Mouse (Mus musculus): ENCODE measurements around the gene Gm17304. TPM values are rescaled to one million over a fixed set of nuclear protein-coding genes. Genes with fewer than 3 reads are reported as not detected.

Gene Gm17304
- polyA plus RNA-seq, 1 experiment from 2014 or later, result not detected

DNA sequence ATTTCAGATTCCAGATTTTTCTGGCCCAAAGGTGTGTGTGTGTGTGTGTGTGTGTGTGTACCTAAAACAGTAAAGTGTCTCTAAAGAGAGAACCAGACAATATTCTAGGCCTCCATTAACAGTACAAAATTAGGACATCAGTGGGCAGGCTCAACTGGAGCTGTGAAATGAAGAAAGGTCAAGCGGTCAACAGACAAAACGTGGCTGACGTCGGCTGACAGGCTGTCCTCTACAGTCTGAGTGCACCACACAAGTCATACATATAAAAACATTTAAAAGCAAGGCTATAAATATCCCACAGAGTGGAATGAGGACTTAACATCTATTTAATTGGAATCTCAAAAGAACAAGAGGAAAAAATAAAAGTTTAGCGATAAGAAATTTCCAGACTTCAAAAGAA, 1.8 kb upstream of the Gm17304 start:
- Histone ChIP-seq H3K4me2 (ENCODE audit: low read length) (no peak overlapping the region), H3K27me3 (ENCODE audit: control insufficient read depth, insufficient read depth, low read length) (no peaks in the 10 kb centered on the region), H3K4me1 (ENCODE audit: control insufficient read depth, insufficient read depth, low read length) (no peaks in the 10 kb centered on the region), H3K9me3 (ENCODE audit: control insufficient read depth, low read length) (no peaks in the 10 kb centered on the region), H3K4me3 (replicated peaks; ENCODE audit: low read depth, low read length) (no peak overlapping the region), H3K27ac (replicated peaks; ENCODE audit: low read depth, low read length) (no peak overlapping the region), H3K9ac (replicated peaks; ENCODE audit: low read length) (no peak overlapping the region), H3K36me3 (ENCODE audit: control insufficient read depth, insufficient read depth, low read length) (no peaks in the 10 kb centered on the region)
- ATAC-seq (ENCODE audit: low FRiP score, low TSS enrichment) (no peak), DNase-seq (no peak)
- WGBS, result 84% methylated on average over 5 of the region's 5 CpGs

GRCm38 (mm10) chr5:106612151-106612550, 3.3 kb downstream of the Gm17304 start:
- no peak for DNase-seq
- no peaks in the 10 kb centered on the region for H3K36me3 ChIP-seq (ENCODE audit: control insufficient read depth, insufficient read depth, low read length)
- 97% methylated on average over 2 of the region's 2 CpGs for WGBS
- H3K27ac ChIP-seq (replicated peaks; ENCODE audit: low read depth, low read length), result no peak overlapping the region
- no peak overlapping the region for H3K4me3 ChIP-seq (replicated peaks; ENCODE audit: low read depth, low read length)
- no peak overlapping the region for H3K4me2 ChIP-seq (ENCODE audit: low read length)
- H3K4me1 ChIP-seq (ENCODE audit: control insufficient read depth, insufficient read depth, low read length), result no peaks in the 10 kb centered on the region
- no peaks in the 10 kb centered on the region for H3K27me3 ChIP-seq (ENCODE audit: control insufficient read depth, insufficient read depth, low read length)
- no peak for ATAC-seq (ENCODE audit: low FRiP score, low TSS enrichment)
- no peaks in the 10 kb centered on the region for H3K9me3 ChIP-seq (ENCODE audit: control insufficient read depth, low read length)
- no peak overlapping the region for H3K9ac ChIP-seq (replicated peaks; ENCODE audit: low read length)

GRCm38 (mm10) chr5:106614570-106614969, 5.7 kb downstream of the Gm17304 start:
- H3K27ac ChIP-seq (replicated peaks; ENCODE audit: low read depth, low read length), result no peak overlapping the region
- H3K4me2 ChIP-seq (ENCODE audit: low read length), result no peak overlapping the region
- ATAC-seq (ENCODE audit: low FRiP score, low TSS enrichment) (no peak), DNase-seq (no peak)
- H3K4me3 ChIP-seq (replicated peaks; ENCODE audit: low read depth, low read length), result no peak overlapping the region
- WGBS, result 87% methylated on average over 7 of the region's 7 CpGs
- H3K36me3 ChIP-seq (ENCODE audit: control insufficient read depth, insufficient read depth, low read length), result no peaks in the 10 kb centered on the region
- no peak overlapping the region for H3K9ac ChIP-seq (replicated peaks; ENCODE audit: low read length)
- no peaks in the 10 kb centered on the region for H3K9me3 ChIP-seq (ENCODE audit: control insufficient read depth, low read length)
- H3K4me1 ChIP-seq (ENCODE audit: control insufficient read depth, insufficient read depth, low read length), result no peaks in the 10 kb centered on the region
- H3K27me3 ChIP-seq (ENCODE audit: control insufficient read depth, insufficient read depth, low read length), result no peaks in the 10 kb centered on the region

DNA sequence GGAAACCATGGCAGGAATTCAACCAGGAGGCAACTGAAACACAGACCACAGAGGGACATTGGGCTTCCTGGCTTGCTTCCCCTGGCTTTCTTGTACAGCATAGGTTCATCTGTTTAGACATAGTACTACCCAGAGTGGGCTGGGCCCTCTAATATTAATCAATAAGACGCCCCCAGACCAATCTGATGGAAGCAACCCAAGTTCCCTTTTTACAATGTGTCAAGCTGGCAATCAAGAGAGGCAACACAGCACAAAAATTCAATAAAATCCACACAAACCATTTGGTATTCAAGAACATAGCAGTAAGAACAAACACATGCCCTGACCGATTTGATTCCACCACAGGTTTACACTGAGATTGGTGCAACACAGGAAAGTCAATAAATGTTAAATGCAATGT, 6.1 kb downstream of the Gm17304 start:
- H3K9me3 ChIP-seq (ENCODE audit: control insufficient read depth, low read length), result no peaks in the 10 kb centered on the region
- H3K9ac ChIP-seq (replicated peaks; ENCODE audit: low read length), result no peak overlapping the region
- ATAC-seq (ENCODE audit: low FRiP score, low TSS enrichment) (no peak), DNase-seq (no peak)
- H3K4me3 ChIP-seq (replicated peaks; ENCODE audit: low read depth, low read length), result no peak overlapping the region
- H3K27ac ChIP-seq (replicated peaks; ENCODE audit: low read depth, low read length), result no peak overlapping the region
- no peaks in the 10 kb centered on the region for H3K27me3 ChIP-seq (ENCODE audit: control insufficient read depth, insufficient read depth, low read length)
- no peaks in the 10 kb centered on the region for H3K36me3 ChIP-seq (ENCODE audit: control insufficient read depth, insufficient read depth, low read length)
- H3K4me2 ChIP-seq (ENCODE audit: low read length), result no peak overlapping the region
- no peaks in the 10 kb centered on the region for H3K4me1 ChIP-seq (ENCODE audit: control insufficient read depth, insufficient read depth, low read length)
- 88% methylated on average over 2 of the region's 2 CpGs for WGBS

GRCm38 (mm10) chr5:106620446-106620845, 11.5 kb downstream of the Gm17304 start:
- no peaks in the 10 kb centered on the region for H3K36me3 ChIP-seq (ENCODE audit: control insufficient read depth, insufficient read depth, low read length)
- no peak overlapping the region for H3K4me3 ChIP-seq (replicated peaks; ENCODE audit: low read depth, low read length)
- H3K9ac ChIP-seq (replicated peaks; ENCODE audit: low read length), result no peak overlapping the region
- WGBS, result 95% methylated on average over 6 of the region's 6 CpGs
- no peaks in the 10 kb centered on the region for H3K4me1 ChIP-seq (ENCODE audit: control insufficient read depth, insufficient read depth, low read length)
- ATAC-seq (ENCODE audit: low FRiP score, low TSS enrichment) (no peak), DNase-seq (no peak)
- no peaks in the 10 kb centered on the region for H3K9me3 ChIP-seq (ENCODE audit: control insufficient read depth, low read length)
- H3K4me2 ChIP-seq (ENCODE audit: low read length), result no peak overlapping the region
- H3K27me3 ChIP-seq (ENCODE audit: control insufficient read depth, insufficient read depth, low read length), result no peaks in the 10 kb centered on the region
- H3K27ac ChIP-seq (replicated peaks; ENCODE audit: low read depth, low read length), result no peak overlapping the region

- 89% methylated on average over 5 of the region's 5 CpGs for WGBS
- Histone ChIP-seq H3K4me2 (ENCODE audit: low read length) (no peak overlapping the region), H3K27ac (replicated peaks; ENCODE audit: low read depth, low read length) (no peak overlapping the region), H3K27me3 (ENCODE audit: control insufficient read depth, insufficient read depth, low read length) (no peaks in the 10 kb centered on the region), H3K36me3 (ENCODE audit: control insufficient read depth, insufficient read depth, low read length) (no peaks in the 10 kb centered on the region), H3K4me3 (replicated peaks; ENCODE audit: low read depth, low read length) (no peak overlapping the region), H3K9ac (replicated peaks; ENCODE audit: low read length) (no peak overlapping the region), H3K4me1 (ENCODE audit: control insufficient read depth, insufficient read depth, low read length) (no peaks in the 10 kb centered on the region), H3K9me3 (ENCODE audit: control insufficient read depth, low read length) (no peaks in the 10 kb centered on the region)
- ATAC-seq (ENCODE audit: low FRiP score, low TSS enrichment), result no peak
- DNase-seq, result no peak
These were observed 13.3 kb downstream of the Gm17304 start for GRCm38 (mm10) chr5:106622193-106622592.

- Histone ChIP-seq H3K27me3 (ENCODE audit: control insufficient read depth, insufficient read depth, low read length) (no peaks in the 10 kb centered on the region), H3K9me3 (ENCODE audit: control insufficient read depth, low read length) (no peaks in the 10 kb centered on the region), H3K4me1 (ENCODE audit: control insufficient read depth, insufficient read depth, low read length) (no peaks in the 10 kb centered on the region), H3K36me3 (ENCODE audit: control insufficient read depth, insufficient read depth, low read length) (no peaks in the 10 kb centered on the region), H3K27ac (replicated peaks; ENCODE audit: low read depth, low read length) (no peak overlapping the region), H3K9ac (replicated peaks; ENCODE audit: low read length) (no peak overlapping the region), H3K4me3 (replicated peaks; ENCODE audit: low read depth, low read length) (no peak overlapping the region), H3K4me2 (ENCODE audit: low read length) (no peak overlapping the region)
- no peak for ATAC-seq (ENCODE audit: low FRiP score, low TSS enrichment)
- 95% methylated on average over 4 of the region's 4 CpGs for WGBS
- DNase-seq, result no peak
These were observed 14.4 kb downstream of the Gm17304 start for GRCm38 (mm10) chr5:106623337-106623736.

DNA sequence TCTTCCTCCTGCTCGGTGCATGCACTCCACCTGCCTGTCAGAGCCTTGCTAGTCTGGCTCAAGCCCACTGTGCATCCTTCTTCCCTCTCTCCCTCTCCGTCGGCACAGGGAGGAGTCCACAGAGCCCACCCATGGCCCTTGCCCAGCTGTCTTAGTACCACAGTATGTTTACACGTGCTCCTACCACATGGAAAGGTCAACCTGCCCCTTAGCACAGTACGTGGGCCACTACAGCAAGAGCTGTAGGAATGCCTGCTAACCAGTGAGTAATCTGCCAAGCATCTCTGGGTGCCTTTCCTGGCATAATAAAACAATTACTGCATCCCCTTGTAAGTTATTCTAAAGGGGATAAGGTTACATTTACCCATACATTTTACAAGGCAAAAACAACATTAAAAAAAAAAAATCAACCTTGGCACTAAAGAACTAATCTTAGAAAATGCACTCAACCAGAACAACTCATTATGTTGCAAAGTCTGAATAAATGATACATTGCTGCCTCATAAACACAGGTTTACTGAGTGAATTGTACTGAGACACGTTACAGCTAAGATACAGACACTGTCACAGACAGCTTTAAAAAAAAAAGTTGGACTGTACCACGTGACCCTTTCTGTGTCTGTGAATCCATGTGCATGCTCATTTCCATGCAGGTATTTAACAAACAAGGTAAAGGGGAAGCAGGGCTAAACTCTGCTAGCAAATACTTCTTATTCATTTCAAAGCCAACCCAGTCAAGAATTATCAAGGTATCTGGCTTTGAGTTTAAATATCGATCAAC, 19.7 kb downstream of the Gm17304 start:
- Histone ChIP-seq H3K4me1 (ENCODE audit: control insufficient read depth, insufficient read depth, low read length) (no peaks in the 10 kb centered on the region), H3K9me3 (ENCODE audit: control insufficient read depth, low read length) (no peaks in the 10 kb centered on the region), H3K4me3 (replicated peaks; ENCODE audit: low read depth, low read length) (no peak overlapping the region), H3K9ac (replicated peaks; ENCODE audit: low read length) (no peak overlapping the region), H3K27ac (replicated peaks; ENCODE audit: low read depth, low read length) (no peak overlapping the region), H3K27me3 (ENCODE audit: control insufficient read depth, insufficient read depth, low read length) (no peaks in the 10 kb centered on the region), H3K4me2 (ENCODE audit: low read length) (no peak overlapping the region), H3K36me3 (ENCODE audit: control insufficient read depth, insufficient read depth, low read length) (0 out of 2 replicates have a peak, but pooled peaks cover 4% of the 10 kb centered on the region)
- 81% methylated on average over 8 of the region's 8 CpGs for WGBS
- DNase-seq, result no peak
- ATAC-seq (ENCODE audit: low FRiP score, low TSS enrichment), result no peak

- ATAC-seq (ENCODE audit: low FRiP score, low TSS enrichment) (no peak), DNase-seq (no peak)
- Histone ChIP-seq H3K9ac (replicated peaks; ENCODE audit: low read length) (no peak overlapping the region), H3K4me2 (ENCODE audit: low read length) (no peak overlapping the region), H3K9me3 (ENCODE audit: control insufficient read depth, low read length) (no peaks in the 10 kb centered on the region), H3K27me3 (ENCODE audit: control insufficient read depth, insufficient read depth, low read length) (no peaks in the 10 kb centered on the region), H3K36me3 (ENCODE audit: control insufficient read depth, insufficient read depth, low read length) (peaks cover 46% of the 10 kb centered on the region), H3K27ac (replicated peaks; ENCODE audit: low read depth, low read length) (no peak overlapping the region), H3K4me1 (ENCODE audit: control insufficient read depth, insufficient read depth, low read length) (no peaks in the 10 kb centered on the region), H3K4me3 (replicated peaks; ENCODE audit: low read depth, low read length) (no peak overlapping the region)
- WGBS, result 85% methylated on average over 13 of the region's 13 CpGs
These were observed 27.6 kb downstream of the Gm17304 start for GRCm38 (mm10) chr5:106636423-106636946.

Measured in midbrain, embryonic 14.5 days (tissue).